Mouse (Mus musculus): ENCODE results near the gene Csgalnact2.

Csgalnact2 gene

DNA sequence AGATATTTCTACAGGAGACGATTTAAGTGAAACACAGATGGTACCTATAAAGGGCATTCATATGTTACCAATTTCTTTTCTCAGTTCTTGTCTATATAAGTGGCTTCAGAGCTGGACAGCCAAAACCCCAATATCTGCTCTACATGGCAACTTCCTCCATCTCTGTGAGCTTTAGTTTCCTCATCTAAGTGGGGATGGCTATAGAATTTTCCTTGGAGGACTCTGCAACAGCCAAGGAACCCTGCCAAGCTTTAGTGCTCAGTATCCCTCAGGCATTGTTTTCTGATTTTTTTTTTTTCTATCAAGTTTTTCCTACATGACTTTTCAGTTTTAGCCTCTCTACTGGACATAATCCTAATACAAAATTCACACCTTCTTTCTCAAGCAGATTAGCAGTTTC lies 4.5 kb downstream of the Csgalnact2 start:
- DNase-seq (ENCODE audit: low spot score): no peak

- no peak for DNase-seq (ENCODE audit: low spot score)
These were observed 8.9 kb downstream of the Csgalnact2 start for GRCm38 (mm10) chr6:118130022-118130421.

DNA sequence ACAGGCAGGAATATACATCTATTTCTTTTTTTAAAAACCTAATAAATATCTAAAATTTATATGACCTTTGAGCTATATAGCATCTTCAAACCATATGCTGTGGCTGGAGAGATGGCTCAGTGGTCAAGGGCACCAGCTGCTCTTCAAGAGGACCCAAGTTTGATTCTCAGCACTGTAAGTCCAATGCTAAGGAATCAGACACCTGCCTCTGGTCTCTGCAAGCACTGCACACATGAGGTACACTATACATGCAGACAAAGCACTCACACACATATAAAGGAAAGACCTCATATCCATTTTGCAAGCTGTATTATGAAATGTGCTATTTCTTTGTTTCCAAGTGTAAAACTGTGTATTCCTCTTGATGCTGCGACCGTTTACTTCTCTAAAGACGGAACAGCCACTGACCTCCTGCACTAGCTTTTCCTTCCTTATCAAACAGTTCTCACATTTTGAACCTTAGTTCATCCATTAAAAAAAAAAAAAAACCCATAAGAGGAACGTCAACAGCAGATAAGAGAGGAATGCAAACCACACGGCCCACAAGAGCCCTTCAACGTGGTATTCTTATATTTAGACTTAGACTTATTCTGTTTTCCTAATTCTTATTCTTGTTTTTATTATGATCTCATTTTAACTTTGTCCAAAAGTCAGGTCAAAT lies 11.0 kb downstream of the Csgalnact2 start:
- DNase-seq (ENCODE audit: low spot score): no peak

DNA sequence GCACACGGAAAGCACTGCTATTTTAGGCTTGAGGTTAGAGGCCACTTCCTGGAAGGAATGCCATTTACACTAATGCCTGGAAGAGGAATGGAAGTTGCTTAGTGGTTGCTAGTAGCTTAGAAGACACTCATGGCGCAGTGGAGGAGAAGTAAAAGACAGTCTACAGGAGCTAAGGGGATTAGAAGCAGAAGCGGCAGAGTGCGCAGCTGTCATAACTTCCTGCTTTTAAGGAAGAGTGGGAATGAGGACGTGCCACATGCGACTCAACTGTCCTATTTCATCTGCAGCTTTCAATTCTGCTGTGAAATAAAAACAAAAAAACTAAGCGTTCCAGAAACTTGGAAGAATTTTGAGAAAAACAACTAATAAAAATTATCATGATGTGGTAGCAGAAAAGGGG lies 11.7 kb downstream of the Csgalnact2 start:
- no peak for DNase-seq (ENCODE audit: low spot score)

DNA sequence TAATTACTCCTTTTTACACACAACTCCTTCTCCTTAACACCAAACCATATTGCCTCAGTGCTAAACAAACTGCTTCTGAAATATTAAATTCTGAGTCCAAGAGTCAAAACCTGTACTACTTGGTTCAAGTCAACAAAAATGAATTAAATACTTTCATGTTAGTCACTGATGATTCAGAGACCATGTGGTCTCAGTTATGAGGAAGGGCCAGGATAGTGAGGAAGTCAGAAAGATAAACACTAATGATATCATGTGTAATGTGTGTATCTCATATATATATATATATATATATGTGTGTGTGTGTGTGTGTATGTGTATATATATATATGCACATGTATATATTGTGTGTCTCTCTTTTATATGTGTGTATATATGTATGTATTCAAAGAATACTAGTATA lies 12.4 kb downstream of the Csgalnact2 start:
- DNase-seq (ENCODE audit: low spot score): no peak

- DNase-seq (ENCODE audit: low spot score): no peak
These were observed 16.2 kb downstream of the Csgalnact2 start for GRCm38 (mm10) chr6:118122767-118123166.

GRCm38 (mm10) chr6:118111810-118112209 lies 27.1 kb downstream of the Csgalnact2 start:
- no peak for DNase-seq (ENCODE audit: low spot score)

DNA sequence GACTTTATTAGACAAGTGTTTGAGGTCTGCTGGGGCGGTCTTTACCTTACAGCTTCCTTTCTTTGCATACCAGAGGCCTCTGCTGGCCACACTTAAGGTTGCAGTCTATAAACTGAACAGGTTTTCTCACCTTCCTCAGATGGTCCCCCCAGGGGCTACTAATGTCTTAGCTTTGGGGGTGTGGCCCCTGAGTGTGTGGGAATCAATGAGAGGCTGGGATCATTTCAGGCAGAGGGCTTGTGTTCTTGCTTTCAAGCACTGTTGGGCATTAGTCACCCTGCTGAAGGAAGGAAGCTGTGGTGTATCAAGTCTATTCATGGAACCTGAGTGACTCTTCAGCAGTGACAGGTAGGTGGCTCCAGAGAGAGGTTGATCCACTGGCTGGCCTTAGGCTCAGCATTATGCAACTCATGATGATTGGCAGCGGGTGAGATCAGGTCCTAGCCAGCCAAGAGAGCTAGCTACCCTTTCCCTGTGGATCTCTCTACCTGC lies 39.6 kb downstream of the Csgalnact2 start:
- DNase-seq (ENCODE audit: low spot score): peak; percentile 19

DNA sequence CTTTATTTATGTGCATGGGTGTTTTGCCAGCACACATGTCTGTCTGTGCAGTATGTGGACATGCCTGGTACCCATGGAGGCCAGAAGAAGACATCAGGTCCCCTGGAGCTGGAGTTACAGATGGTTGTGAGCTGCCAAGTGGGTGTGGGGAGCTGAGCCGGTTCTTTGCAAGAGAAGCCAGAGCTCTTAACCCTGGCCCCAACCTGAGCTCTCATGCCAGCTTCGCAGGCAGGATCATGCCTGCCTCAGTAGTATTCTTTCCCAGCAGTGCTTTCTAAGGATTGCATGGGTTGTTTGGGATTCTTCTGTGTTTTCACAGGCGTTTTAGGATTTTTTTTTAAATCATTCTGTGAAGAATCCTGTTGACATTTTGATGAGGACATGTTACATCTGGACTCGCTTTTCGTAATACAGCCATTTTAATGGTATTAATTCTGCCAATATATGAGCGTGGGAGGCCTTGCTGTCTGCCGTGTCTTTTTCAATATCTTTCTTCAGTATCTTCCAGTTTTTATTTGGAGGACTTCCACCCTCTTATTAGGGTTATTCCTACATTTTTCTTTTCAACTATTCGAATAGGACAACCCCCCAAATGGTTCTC lies 41.1 kb downstream of the Csgalnact2 start:
- DNase-seq (ENCODE audit: low spot score): no peak

DNA sequence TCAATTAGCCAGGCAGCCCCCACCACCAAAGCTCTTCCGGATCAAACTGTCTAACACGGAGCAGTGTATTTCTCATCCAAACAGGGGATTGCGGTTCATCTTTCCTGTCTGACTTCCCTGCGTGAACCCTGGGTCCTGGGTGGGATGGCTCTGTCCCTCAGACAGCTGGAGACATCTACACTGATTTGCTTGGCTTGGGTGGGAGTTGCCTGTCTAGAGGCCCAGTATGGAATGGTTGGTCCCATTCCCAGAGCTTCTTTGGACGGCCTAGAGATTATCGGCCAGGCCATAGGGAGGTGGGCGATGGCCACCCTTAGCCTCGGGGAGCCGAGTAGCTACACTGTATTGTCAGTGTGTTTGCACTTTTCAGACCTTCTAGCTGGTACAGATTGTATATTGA lies 48.1 kb downstream of the Csgalnact2 start:
- DNase-seq (ENCODE audit: low spot score): no peak

GRCm38 (mm10) chr6:118088750-118089440 lies 50.0 kb downstream of the Csgalnact2 start:
- no peak for DNase-seq (ENCODE audit: low spot score)

- DNase-seq (ENCODE audit: low spot score): no peak
These were observed 51.0 kb downstream of the Csgalnact2 start for GRCm38 (mm10) chr6:118087955-118088354.

- DNase-seq (ENCODE audit: low spot score): no peak
These were observed 54.3 kb downstream of the Csgalnact2 start for GRCm38 (mm10) chr6:118084596-118084995.

DNA sequence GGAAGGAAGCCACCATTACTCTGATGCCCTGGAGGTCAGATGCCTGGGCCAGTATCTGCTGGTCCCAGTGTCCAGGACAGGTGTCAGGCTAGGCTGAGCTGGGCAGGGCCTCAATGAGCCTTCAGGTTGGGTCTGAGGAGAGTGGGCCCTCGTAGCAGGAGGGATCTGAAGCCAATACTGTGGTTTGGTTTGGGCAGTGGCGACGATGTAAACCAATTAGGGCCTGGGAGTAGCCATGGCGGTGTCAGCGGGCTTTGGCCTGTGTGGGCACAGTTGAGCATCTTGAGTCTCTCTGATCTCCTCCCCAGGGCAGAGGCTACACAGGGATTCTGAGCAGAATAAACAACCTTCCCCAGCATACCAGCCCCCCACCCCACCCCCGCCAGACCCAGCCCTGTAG lies 55.3 kb downstream of the Csgalnact2 start:
- DNase-seq (ENCODE audit: low spot score): no peak

DNA sequence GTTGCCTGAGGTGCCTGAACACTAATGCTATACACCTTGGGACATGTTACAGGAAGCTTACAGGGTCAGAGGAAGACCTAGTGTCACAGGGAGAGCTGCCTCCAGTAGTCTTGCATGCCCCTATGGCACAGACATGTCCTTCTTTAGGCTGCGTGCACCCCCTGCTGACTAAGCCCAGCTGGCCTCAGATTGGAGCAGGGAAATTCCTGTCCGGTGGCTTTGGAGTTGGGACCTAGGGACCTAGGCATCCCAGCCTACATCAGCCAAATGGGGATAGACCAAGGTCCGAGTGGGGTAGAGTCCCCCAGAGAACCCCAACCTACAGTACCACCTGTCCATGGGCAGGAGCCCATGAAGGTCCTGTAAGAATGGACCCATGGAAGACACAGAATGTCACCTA lies 56.6 kb downstream of the Csgalnact2 start:
- no peak for DNase-seq (ENCODE audit: low spot score)

- no peak for DNase-seq (ENCODE audit: low spot score)
These were observed 58.2 kb downstream of the Csgalnact2 start for GRCm38 (mm10) chr6:118080711-118081110.

GRCm38 (mm10) chr6:118079762-118080465 lies 59.0 kb downstream of the Csgalnact2 start:
- no peak for DNase-seq (ENCODE audit: low spot score)

GRCm38 (mm10) chr6:118079292-118079691 lies 59.6 kb downstream of the Csgalnact2 start:
- no peak for DNase-seq (ENCODE audit: low spot score)

DNA sequence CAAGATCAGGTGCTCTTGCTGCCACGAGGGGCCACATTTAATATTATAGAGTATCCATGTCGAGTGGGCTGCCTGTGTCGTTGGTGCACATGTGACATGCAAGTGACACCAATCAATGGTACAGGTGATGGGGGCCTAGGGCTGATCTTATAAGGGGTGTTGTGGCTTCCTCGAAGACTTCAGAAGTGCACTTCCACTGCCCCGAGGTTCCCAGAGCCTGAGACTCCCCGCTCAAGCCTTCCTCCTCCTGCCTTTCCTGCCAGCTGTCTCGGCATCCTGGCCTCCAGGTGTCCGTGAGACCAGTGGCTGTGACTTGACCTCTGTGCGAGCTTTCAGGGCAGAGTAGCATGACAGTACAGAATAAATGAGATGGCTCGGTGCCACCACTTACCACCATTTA lies 60.2 kb downstream of the Csgalnact2 start:
- no peak for DNase-seq (ENCODE audit: low spot score)

DNA sequence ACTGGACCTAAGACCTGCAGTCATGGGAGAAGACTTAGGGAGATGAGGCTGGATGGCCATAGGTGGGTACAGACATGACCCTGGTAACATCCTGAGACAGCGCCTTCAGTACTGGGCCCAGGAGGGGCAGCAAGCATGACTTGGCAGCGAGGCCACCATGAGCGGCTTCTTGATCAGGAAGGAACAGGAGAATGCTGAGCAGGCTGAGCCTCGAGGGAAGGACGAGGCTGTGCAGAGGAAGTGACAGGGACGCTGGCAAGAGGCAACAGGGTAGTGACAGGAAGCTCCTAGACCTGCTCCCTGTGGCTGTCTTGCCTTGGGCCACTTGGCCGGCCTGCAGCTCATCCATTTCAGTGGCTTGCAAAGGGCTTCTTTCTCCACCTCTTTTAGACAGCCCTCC lies 61.5 kb downstream of the Csgalnact2 start:
- no peak for DNase-seq (ENCODE audit: low spot score)

GRCm38 (mm10) chr6:118076748-118077147 lies 62.2 kb downstream of the Csgalnact2 start:
- DNase-seq (ENCODE audit: low spot score): no peak

DNA sequence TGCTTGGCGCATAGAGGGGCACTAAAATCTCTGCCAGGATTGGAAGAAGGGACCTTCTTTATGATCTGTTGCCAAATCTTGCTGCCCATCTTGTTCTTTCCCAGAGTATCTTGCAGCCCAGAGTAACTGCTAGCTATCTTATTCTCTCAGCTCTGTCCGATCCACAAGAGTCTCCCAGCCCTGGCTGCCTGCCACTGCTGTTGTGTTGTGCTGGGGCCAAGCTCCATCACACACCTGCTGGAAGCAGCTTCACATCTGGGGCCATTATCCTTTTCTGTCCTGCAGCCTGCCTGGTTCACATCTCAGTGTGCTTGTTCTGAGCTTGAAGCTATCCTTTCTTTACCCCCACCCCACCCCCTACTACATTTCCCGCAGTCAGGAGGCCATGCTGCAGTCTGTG lies 62.7 kb downstream of the Csgalnact2 start:
- no peak for DNase-seq (ENCODE audit: low spot score)

GRCm38 (mm10) chr6:118074151-118074550 lies 64.8 kb downstream of the Csgalnact2 start:
- no peak for DNase-seq (ENCODE audit: low spot score)

All from ovary, postnatal 14 days (tissue).